Mouse (Mus musculus): Measurements from ENCODE around the gene Prkcb. TPM values are rescaled to one million over a fixed set of nuclear protein-coding genes. Genes with fewer than 3 reads are reported as not detected.

Prkcb gene
- polyA plus RNA-seq, 1 experiment from 2014 or later: 10.5 TPM

DNA sequence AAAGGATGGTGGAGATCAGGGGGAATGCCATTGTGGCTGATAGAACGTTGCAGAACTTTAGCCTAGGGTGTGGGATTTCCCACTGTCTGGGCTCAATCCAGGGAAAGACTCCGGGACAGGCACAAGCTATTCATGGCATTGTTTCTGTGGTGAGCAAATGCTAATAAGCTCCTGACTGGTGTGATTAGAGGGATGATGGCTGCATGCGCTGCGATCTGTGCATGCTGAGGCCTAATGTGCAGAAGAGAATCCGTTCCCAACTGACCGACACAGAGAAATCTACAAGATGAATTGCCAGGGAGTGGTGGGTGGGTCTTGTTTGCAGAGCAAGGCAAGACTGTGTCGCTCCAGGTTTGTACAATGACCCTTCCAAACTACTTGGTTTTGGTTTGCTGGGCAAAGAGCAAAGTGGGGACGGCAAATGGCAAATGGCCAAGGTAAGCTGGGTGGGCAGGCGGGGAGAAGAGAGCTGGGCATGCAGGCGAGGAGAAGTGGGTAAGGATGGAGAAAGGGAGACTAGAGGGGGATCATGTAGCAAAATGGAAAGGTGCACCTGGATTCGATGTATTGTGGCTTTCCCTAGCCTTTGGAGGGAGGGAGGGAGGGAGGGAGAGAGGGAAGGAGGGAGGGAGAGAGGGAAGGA is 199.5 kb downstream of the Prkcb start:
- no peak overlapping the region for H3K4me2 ChIP-seq
- no peaks in the 10 kb centered on the region for H3K36me3 ChIP-seq
- WGBS: 64% methylated on average over 11 of the region's 11 CpGs
- H3K27ac ChIP-seq (ENCODE audit: poor library complexity, severe bottlenecking): no peak overlapping the region
- no peak overlapping the region for H3K9ac ChIP-seq
- H3K27me3 ChIP-seq (replicated peaks): no peaks in the 10 kb centered on the region
- H3K4me1 ChIP-seq (replicated peaks): no peaks in the 10 kb centered on the region
- no peak for ATAC-seq (ENCODE audit: insufficient number of reproducible peaks, low FRiP score)
- no peaks in the 10 kb centered on the region for H3K9me3 ChIP-seq (replicated peaks)
- no peak overlapping the region for H3K4me3 ChIP-seq

DNA sequence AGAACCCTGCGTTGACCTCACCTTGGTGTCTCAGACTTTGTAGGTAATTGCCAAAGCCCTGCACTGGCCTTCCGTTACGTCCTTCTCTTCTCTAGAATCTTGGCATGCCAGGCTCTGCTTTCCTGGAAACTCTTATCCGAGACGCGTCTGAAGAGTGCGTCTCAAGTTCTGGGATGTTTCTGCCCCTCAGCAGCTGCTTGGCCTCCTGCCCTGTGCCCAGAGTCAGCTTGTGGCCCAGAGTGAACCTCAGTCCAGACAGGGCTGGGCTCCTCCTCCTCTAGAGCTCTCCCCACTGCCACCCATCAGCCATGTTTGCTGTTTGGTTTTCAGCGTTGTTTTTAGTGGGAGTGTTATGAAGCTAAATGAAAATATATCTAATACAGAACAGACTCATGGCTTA is 203.5 kb downstream of the Prkcb start:
- no peaks in the 10 kb centered on the region for H3K9me3 ChIP-seq (replicated peaks)

DNA sequence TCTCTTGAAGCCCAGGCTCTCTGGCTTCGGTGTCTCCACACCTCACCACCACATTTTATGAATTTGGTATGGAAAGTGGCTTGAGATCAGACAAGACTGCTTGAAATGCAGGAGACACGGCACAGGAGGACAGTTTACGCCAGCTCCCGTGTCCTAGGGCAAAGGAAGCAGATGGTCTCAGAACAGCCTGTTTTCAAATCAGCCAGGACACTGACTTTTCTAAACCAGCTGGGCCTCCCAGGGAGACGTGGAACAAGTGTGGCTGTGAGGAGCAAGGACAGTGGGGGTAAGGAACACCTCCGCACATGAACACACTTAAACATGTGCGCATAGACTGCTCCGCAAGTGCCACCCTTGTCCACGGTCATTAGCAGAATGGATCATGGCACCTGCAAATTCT is 204.4 kb downstream of the Prkcb start:
- ATAC-seq (ENCODE audit: insufficient number of reproducible peaks, low FRiP score): no peak
- H3K27me3 ChIP-seq (replicated peaks): no peaks in the 10 kb centered on the region

More for the DNA sequence above, 203.5 kb downstream of the Prkcb start:
- WGBS: 63% methylated on average over 8 of the region's 8 CpGs
- no peak for ATAC-seq (ENCODE audit: insufficient number of reproducible peaks, low FRiP score)
- H3K4me3 ChIP-seq: no peak overlapping the region
- no peak overlapping the region for H3K9ac ChIP-seq
- no peaks in the 10 kb centered on the region for H3K27me3 ChIP-seq (replicated peaks)
- H3K27ac ChIP-seq (ENCODE audit: poor library complexity, severe bottlenecking): no peak overlapping the region
- H3K4me2 ChIP-seq: no peak overlapping the region
- H3K36me3 ChIP-seq: no peaks in the 10 kb centered on the region
- no peaks in the 10 kb centered on the region for H3K4me1 ChIP-seq (replicated peaks)

DNA sequence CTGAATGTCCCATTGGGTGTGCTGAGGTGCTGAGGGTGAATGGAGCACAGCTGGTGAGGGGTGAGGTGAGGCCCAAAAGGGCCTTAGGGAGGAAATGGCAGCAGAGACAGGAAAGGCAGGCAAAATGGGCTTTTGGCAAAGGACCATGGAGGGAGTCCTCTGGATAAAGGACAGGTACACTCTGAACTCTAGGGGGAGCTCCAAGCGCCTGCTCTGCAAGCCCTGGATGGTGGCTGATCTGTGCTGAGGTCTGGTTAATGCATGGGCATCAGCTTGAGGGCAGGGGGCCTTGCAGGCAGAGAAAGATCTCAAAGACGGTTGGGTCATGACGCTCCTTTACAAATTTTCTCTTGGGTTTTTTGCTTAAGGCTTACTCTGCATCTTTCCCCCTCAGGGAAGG is 205.5 kb downstream of the Prkcb start:
- no peaks in the 10 kb centered on the region for H3K27me3 ChIP-seq (replicated peaks)
- no peak overlapping the region for H3K9ac ChIP-seq
- H3K36me3 ChIP-seq: no peaks in the 10 kb centered on the region
- no peak overlapping the region for H3K4me3 ChIP-seq
- H3K9me3 ChIP-seq (replicated peaks): no peaks in the 10 kb centered on the region
- no peak overlapping the region for H3K4me2 ChIP-seq
- no peak overlapping the region for H3K27ac ChIP-seq (ENCODE audit: poor library complexity, severe bottlenecking)
- H3K4me1 ChIP-seq (replicated peaks): no peaks in the 10 kb centered on the region
- no peak for ATAC-seq (ENCODE audit: insufficient number of reproducible peaks, low FRiP score)
- WGBS: 28% methylated on average over 3 of the region's 3 CpGs

More for the DNA sequence above, 204.4 kb downstream of the Prkcb start:
- no peak overlapping the region for H3K9ac ChIP-seq
- no peak overlapping the region for H3K4me2 ChIP-seq
- no peak overlapping the region for H3K4me3 ChIP-seq
- H3K36me3 ChIP-seq: no peaks in the 10 kb centered on the region
- H3K27ac ChIP-seq (ENCODE audit: poor library complexity, severe bottlenecking): no peak overlapping the region
- WGBS: 86% methylated on average over 9 of the region's 9 CpGs
- H3K9me3 ChIP-seq (replicated peaks): no peaks in the 10 kb centered on the region
- H3K4me1 ChIP-seq (replicated peaks): no peaks in the 10 kb centered on the region

DNA sequence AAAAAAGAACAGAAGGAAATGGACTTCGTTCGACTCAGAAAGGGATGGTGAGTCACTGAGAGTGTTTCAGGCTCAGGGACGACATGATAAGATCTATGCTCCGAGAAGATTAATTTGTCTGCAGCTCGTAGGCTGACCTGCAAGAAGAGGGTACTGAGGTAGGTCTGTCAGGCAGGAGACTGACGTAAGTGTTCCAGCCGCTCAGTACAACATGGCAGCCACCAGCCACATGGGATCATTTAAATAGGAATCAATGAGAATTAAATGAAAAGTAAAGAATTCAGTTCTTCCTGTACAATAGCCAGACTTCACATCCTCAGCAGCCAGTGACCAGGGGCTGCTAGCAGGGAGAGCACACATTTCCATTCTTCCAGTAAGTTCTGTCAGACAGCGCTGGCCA is 209.0 kb downstream of the Prkcb start:
- Histone ChIP-seq H3K27ac (ENCODE audit: poor library complexity, severe bottlenecking) (no peak overlapping the region), H3K36me3 (no peaks in the 10 kb centered on the region), H3K9ac (no peak overlapping the region), H3K27me3 (replicated peaks) (no peaks in the 10 kb centered on the region), H3K9me3 (replicated peaks) (no peaks in the 10 kb centered on the region), H3K4me1 (replicated peaks) (no peaks in the 10 kb centered on the region), H3K4me3 (no peak overlapping the region), H3K4me2 (no peak overlapping the region)
- ATAC-seq (ENCODE audit: insufficient number of reproducible peaks, low FRiP score): no peak
- WGBS: 58% methylated on average over 8 of the region's 8 CpGs

DNA sequence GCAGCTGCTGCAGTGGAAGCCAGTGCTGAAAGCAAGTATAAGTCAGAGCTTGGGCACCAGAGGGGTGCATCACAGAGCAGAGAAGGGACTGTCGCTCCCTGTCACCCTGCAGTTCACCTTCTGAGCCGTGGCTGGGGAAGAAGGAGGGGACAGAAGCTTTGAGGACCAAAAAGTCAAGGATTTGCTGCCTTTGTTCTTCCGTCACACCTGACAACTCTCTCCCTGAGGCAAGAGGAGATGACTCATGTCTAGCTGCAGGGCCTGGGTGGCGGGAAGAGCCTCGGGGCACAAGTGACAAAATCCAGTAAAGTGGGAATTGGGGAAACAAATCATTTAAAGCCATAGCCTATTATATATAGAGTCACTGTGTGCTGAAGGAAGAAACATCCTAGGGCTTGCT is 209.9 kb downstream of the Prkcb start:
- H3K36me3 ChIP-seq: no peaks in the 10 kb centered on the region
- 42% methylated on average over 5 of the region's 5 CpGs for WGBS

DNA sequence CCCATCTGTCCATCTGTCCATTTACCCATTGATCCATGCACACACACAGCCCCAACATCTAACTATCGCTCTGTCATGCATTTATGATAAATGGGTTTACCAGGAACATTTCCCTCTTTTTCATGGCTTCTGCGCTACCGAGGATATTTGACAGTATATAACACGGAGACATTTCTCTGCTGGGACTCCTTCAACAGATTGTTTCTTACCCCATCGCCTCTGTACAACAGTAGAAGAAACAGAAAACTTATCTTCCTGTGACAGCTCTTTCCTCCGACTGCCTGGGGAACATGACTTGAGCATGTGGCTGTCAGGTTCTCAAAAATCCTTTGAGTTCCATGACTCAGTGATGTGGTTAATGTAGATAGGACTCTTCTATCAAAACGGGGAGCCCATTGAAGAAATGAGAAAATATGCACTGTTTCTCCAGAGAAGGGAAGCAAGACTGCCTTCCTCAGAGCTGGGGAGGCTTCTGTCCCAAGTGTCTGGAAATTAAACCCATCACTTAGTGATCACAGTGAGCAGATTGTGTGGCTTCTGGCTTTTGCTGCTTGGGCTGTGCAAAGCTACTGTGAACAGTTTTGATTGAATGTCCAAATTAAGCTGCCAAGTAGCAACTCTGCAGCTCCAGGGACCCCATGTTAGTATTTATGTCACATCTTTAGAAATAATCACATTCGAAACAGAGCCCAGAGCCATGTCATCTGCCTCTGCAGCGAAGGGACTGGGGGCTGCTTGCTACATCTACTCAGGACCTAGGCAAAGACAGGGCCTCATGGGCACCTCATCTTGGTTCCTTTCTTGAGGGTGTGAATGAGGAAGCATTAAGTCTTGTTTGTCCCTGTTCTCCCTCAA is 211.4 kb downstream of the Prkcb start:
- 69% methylated on average over 9 of the region's 9 CpGs for WGBS
- no peaks in the 10 kb centered on the region for H3K36me3 ChIP-seq
- no peak for ATAC-seq (ENCODE audit: insufficient number of reproducible peaks, low FRiP score)
- H3K4me2 ChIP-seq: no peak overlapping the region
- H3K27me3 ChIP-seq (replicated peaks): no peaks in the 10 kb centered on the region
- H3K27ac ChIP-seq (ENCODE audit: poor library complexity, severe bottlenecking): no peak overlapping the region
- no peaks in the 10 kb centered on the region for H3K4me1 ChIP-seq (replicated peaks)
- H3K9ac ChIP-seq: no peak overlapping the region
- H3K4me3 ChIP-seq: no peak overlapping the region
- H3K9me3 ChIP-seq (replicated peaks): no peaks in the 10 kb centered on the region

More for the DNA sequence above, 209.9 kb downstream of the Prkcb start:
- no peaks in the 10 kb centered on the region for H3K9me3 ChIP-seq (replicated peaks)
- no peak overlapping the region for H3K4me3 ChIP-seq
- no peak overlapping the region for H3K9ac ChIP-seq
- H3K4me2 ChIP-seq: no peak overlapping the region
- ATAC-seq (ENCODE audit: insufficient number of reproducible peaks, low FRiP score): no peak
- no peaks in the 10 kb centered on the region for H3K4me1 ChIP-seq (replicated peaks)
- no peak overlapping the region for H3K27ac ChIP-seq (ENCODE audit: poor library complexity, severe bottlenecking)
- no peaks in the 10 kb centered on the region for H3K27me3 ChIP-seq (replicated peaks)

DNA sequence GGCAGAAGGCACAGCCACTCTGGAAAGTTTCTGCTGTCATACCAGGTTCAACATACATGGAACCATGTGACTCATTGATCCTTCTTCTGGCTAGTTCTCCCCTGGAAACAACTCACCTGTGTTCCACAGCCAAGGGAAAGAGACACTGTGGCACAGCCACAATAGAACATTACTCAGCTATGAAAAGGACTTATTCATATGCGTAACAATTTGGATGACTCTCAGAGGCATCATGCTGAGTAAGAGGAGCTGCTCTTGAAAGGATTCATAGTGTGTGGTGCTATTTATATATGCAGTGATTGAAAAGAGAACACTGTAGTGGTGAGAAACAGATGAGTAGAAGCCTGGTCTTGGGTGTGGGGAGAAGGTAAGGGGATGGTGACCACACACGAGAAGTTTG is 217.9 kb downstream of the Prkcb start:
- peaks cover 8% of the 10 kb centered on the region for H3K9me3 ChIP-seq (replicated peaks)

DNA sequence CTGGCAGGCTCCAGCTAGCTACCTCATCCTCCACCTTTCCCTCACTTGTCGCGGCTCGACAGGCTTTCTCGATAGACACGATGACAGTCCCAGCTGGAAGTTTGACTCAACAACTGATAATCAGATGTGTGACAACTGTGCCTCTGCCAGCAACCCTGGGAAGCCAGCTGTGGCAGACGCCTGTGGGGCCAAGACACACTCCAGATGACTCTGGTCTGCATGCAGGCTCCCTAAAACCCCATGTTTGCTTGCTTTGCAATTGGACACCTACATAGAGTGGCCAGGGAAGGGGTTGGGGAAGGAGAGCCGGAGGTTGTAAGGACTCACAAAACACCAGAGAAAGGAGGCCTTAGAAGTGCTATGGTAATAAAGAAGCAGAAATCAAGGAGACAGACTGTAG is 221.4 kb downstream of the Prkcb start:
- 4% methylated on average over 7 of the region's 7 CpGs for WGBS
- H3K9me3 ChIP-seq (replicated peaks): peaks cover 8% of the 10 kb centered on the region
- H3K9ac ChIP-seq: no peak overlapping the region
- ATAC-seq (ENCODE audit: insufficient number of reproducible peaks, low FRiP score): no peak
- H3K27ac ChIP-seq (ENCODE audit: poor library complexity, severe bottlenecking): no peak overlapping the region
- H3K4me2 ChIP-seq: no peak overlapping the region
- no peaks in the 10 kb centered on the region; the same call in 1 of the 2 replicates for H3K27me3 ChIP-seq (replicated peaks)
- peaks cover 6% of the 10 kb centered on the region for H3K4me1 ChIP-seq (replicated peaks)
- H3K4me3 ChIP-seq: no peak overlapping the region
- no peaks in the 10 kb centered on the region for H3K36me3 ChIP-seq

More for the DNA sequence above, 217.9 kb downstream of the Prkcb start:
- Histone ChIP-seq H3K36me3 (no peaks in the 10 kb centered on the region), H3K9ac (no peak overlapping the region), H3K4me2 (no peak overlapping the region), H3K4me1 (replicated peaks) (peaks cover 6% of the 10 kb centered on the region), H3K27me3 (replicated peaks) (no peaks in the 10 kb centered on the region; the same call in 1 of the 2 replicates), H3K4me3 (no peak overlapping the region), H3K27ac (ENCODE audit: poor library complexity, severe bottlenecking) (no peak overlapping the region)
- ATAC-seq (ENCODE audit: insufficient number of reproducible peaks, low FRiP score): no peak
- 82% methylated on average over 2 of the region's 2 CpGs for whole genome bisulfite sequencing

DNA sequence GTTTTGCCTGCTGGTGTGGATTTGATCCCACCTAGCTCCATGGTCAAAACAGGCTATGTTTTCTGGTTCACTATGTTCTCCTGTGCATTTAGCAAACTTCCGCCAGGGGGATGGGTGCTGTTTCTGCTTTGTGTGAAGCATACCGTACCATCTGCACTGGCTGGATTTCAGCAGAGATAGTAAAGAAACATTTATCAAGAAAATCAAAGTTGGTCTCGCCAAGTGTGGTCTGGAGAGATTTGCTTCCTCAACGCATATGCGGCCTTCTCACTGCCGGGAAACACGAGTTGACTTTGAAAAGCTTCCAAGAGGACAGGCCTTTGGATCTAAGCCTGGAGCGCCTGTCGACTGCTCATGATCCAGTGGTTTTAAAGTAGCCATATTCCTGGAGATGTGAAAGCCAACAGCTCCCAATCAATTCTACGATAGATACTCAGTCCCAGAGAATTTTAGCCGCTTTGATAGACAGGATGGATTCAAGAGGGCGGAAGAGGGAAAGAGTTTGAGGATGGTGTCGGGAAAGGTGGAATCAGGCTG is 223.9 kb downstream of the Prkcb start:
- H3K4me3 ChIP-seq: no peak overlapping the region
- WGBS: 69% methylated on average over 13 of the region's 13 CpGs
- no peaks in the 10 kb centered on the region for H3K27me3 ChIP-seq (replicated peaks)
- no peak overlapping the region for H3K9ac ChIP-seq
- ATAC-seq (ENCODE audit: insufficient number of reproducible peaks, low FRiP score): no peak
- no peaks in the 10 kb centered on the region for H3K9me3 ChIP-seq (replicated peaks)
- H3K36me3 ChIP-seq: no peaks in the 10 kb centered on the region
- H3K4me1 ChIP-seq (replicated peaks): peaks cover 6% of the 10 kb centered on the region
- H3K4me2 ChIP-seq: no peak overlapping the region
- H3K27ac ChIP-seq (ENCODE audit: poor library complexity, severe bottlenecking): no peak overlapping the region

DNA sequence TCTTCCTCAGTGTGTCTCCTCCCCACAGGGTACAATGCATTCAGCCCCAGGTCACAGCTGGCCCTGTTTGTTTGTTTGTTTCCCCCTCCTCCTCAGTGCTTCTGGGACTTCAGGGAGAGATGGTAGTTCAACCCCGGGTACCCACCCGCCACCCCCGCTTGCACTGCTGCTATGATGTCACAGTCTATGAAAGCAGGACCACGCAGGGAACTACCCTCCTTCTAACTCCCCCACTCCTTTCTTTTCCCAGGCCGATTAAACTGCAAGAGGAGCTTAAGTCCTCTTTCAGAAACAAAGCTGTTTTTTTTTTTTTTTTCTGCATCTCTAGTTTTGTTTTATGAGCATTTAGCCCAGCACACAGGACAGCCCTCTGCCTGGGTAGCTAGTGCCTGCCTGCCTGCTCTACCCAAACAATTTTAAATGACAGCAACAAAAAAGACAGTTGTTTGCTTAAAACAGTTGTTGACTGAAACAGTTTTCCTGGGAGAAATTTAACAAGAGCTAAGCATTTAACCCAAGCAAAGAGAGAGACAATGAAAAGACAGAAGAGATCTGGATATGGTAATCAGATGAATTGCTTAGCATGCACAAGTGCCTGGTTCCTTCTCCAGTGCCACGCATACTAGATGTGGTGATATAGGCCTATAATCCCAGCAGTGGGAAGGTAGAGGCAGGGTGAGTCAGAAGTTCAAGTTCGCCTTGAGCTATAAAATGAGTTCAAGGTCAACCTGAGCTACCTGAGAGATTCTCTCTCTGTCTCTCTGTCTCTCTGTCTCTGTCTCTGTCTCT is 232.5 kb downstream of the Prkcb start:
- no peaks in the 10 kb centered on the region for H3K9me3 ChIP-seq (replicated peaks)
- no peak overlapping the region for H3K4me2 ChIP-seq
- H3K9ac ChIP-seq: no peak overlapping the region
- no peak overlapping the region for H3K4me3 ChIP-seq
- no peaks in the 10 kb centered on the region for H3K27me3 ChIP-seq (replicated peaks)
- WGBS: 46% methylated on average over 7 of the region's 7 CpGs
- H3K27ac ChIP-seq (ENCODE audit: poor library complexity, severe bottlenecking): no peak overlapping the region
- no peaks in the 10 kb centered on the region for H3K36me3 ChIP-seq
- no peaks in the 10 kb centered on the region for H3K4me1 ChIP-seq (replicated peaks)
- ATAC-seq (ENCODE audit: insufficient number of reproducible peaks, low FRiP score): no peak
